12 mouse cellular contexts compared by ENCODE assay signal in the genomic region with DNA sequence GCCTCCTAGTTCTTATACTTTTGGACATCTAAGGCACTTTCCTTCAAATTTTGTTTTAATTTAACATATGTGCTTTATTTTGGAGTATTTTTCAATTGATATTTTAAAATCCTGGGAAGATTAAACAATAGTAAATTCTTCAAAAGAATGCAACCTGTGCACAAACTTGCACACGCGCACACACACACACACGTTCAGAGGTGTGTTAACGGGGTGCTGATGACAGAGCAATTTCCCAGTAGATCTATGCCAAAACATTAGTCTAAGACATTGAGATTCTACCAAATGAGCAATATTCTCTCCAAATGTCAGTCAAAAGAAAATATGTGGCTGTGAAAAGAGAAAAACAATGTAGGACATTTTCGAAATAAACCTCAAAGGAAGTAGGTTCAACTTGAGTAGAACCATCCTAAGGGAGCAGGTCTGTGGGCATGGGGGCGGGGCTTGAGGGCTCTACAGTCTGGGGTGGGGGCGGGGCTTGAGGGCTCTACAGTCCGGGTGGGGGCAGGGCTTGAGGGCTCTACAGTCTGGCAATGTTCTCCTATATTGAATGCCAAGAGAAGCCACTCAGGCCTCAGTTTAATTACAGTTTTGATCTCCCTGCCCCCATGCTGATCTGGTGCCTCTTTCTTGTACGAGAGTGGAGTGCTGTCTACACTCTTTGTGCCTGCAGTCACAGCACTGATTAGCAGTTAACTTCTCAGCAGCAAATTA.
A peak's percentile ranks its signal among the peaks of the same experiment; 100 is the strongest.
DNase-seq lines count a peak whose midpoint lies in the region; ATAC-seq and TF ChIP-seq lines count a peak whose summit lies in the region.
"Had no signal": no experiment of that assay in that cellular context is flagged by ENCODE, and none has a peak within 500 bp of the region (broad histone marks: within the 10 kb centered on the region; RNA-seq: fewer than 3 reads in every experiment).

No protein-coding gene starts in this region.

- intact Hi-C loops in gastrocnemius, adult 2 months (cut with DNase I), result no loop called here
- intact Hi-C loops in gastrocnemius, postnatal 36 days (cut with DNase I), result no loop called here

- H3K4me2 ChIP-seq in liver, postnatal 0 days (ENCODE audit: low read depth, low read length), result no peak overlapping the region
- no peak overlapping the region for H3K4me2 ChIP-seq in liver, embryonic 11.5 days
- H3K4me2 ChIP-seq in CH12.LX (ENCODE audit: insufficient read depth, low read depth, poor library complexity, severe bottlenecking), result peak overlapping the region; percentile 78
- H3K4me2 ChIP-seq: hindbrain, embryonic 13.5 days had no signal

- in situ Hi-C loops in CH12.LX (cut with MboI; ENCODE audit: low pct_ligation_motif_present, low pct_unique_long_range_greater_than_20kb, low sequenced_read_pairs), result no loop called here

- dilution Hi-C loops in CH12.LX (cut with MboI; ENCODE audit: extremely low pct_ligation_motif_present, extremely low pct_unique_long_range_greater_than_20kb, low sequenced_read_pairs), result no loop called here

- ATAC-seq in liver, postnatal 0 days, result no peak
- no peak for ATAC-seq in liver, embryonic 11.5 days (replicated peaks; ENCODE audit: low FRiP score)
- ATAC-seq in common myeloid progenitor, adult 5-6 weeks (replicated peaks; ENCODE audit: low read depth, poor library complexity, severe bottlenecking), result peak; percentile 52

- H3K36me3 ChIP-seq in liver, postnatal 0 days (replicated peaks; ENCODE audit: insufficient read depth, low read length), result no peaks in the 10 kb centered on the region
- no peaks in the 10 kb centered on the region for H3K36me3 ChIP-seq in liver, embryonic 11.5 days (ENCODE audit: control insufficient read depth, insufficient read depth, low read length)
- H3K36me3 ChIP-seq in CH12.LX (replicated peaks in 1 of 2; ENCODE audit: control insufficient read depth in 1 of 2, insufficient read depth in 1 of 2, low read length in 1 of 2), result no peaks in the 10 kb centered on the region
- H3K36me3 ChIP-seq: hindbrain, embryonic 13.5 days; limb, embryonic 10.5 days had no signal

- no peaks in the 10 kb centered on the region for H3K9me3 ChIP-seq in liver, postnatal 0 days (ENCODE audit: low read length)
- no peaks in the 10 kb centered on the region for H3K9me3 ChIP-seq in liver, embryonic 11.5 days (ENCODE audit: control insufficient read depth, low read length)
- no peaks in the 10 kb centered on the region for H3K9me3 ChIP-seq in CH12.LX (replicated peaks; ENCODE audit: low read length)
- H3K9me3 ChIP-seq: hindbrain, embryonic 13.5 days; limb, embryonic 10.5 days had no signal

- no peak for TF ChIP-seq EP300 in liver, postnatal 0 days (IDR thresholded peaks at IDR 0.05; ENCODE audit: low read depth)
- TF ChIP-seq EP300 in CH12.LX (IDR thresholded peaks at IDR 0.05; ENCODE audit: low read length), result no peak

- TF ChIP-seq RAD21 in CH12.LX (IDR thresholded peaks at IDR 0.05; ENCODE audit: low read depth, low read length), result no peak

- no peak for DNase-seq in gastrocnemius, adult 2 months
- DNase-seq in gastrocnemius, postnatal 36 days, result no peak
- DNase-seq in liver, postnatal 0 days, result peak; percentile 36
- DNase-seq in liver, embryonic 11.5 days (ENCODE audit: low spot score), result no peak
- peak; percentile 23 for DNase-seq in CH12.LX (ENCODE audit: extremely low read depth)
- DNase-seq in right cerebral cortex, adult 18-20 months, result no peak
- DNase-seq in spleen, adult 18-20 months, result no peak
- DNase-seq: embryo, embryonic 11 days; thymus, postnatal 36 days had no signal

- H3K4me1 ChIP-seq in liver, postnatal 0 days (ENCODE audit: insufficient read depth), result no peaks in the 10 kb centered on the region
- no peaks in the 10 kb centered on the region for H3K4me1 ChIP-seq in liver, embryonic 11.5 days (replicated peaks; ENCODE audit: control insufficient read depth, insufficient read depth, low read length)
- H3K4me1 ChIP-seq in CH12.LX (ENCODE audit: control insufficient read depth in 1 of 2, insufficient read depth in 2 of 2), result peaks cover 6 to 27% of the 10 kb centered on the region in 2 experiments
- H3K4me1 ChIP-seq: hindbrain, embryonic 13.5 days had no signal

- H3K27me3 ChIP-seq in liver, postnatal 0 days (ENCODE audit: insufficient read depth, low read length), result no peaks in the 10 kb centered on the region
- H3K27me3 ChIP-seq in liver, embryonic 11.5 days (replicated peaks; ENCODE audit: control insufficient read depth, insufficient read depth, low read length), result no peaks in the 10 kb centered on the region
- no peaks in the 10 kb centered on the region for H3K27me3 ChIP-seq in CH12.LX (replicated peaks)
- H3K27me3 ChIP-seq: hindbrain, embryonic 13.5 days had no signal

- H3K79me2 ChIP-seq in CH12.LX (replicated peaks; ENCODE audit: control insufficient read depth, extremely low read depth, insufficient read depth, poor library complexity, severe bottlenecking), result peaks cover 12% of the 10 kb centered on the region; the same call in 1 of the 2 replicates

- no peak for TF ChIP-seq CTCF in gastrocnemius, adult 2 months (IDR thresholded peaks at IDR 0.05)
- TF ChIP-seq CTCF in liver, postnatal 0 days (IDR thresholded peaks at IDR 0.05; ENCODE audit: low read depth), result no peak
- no peak for TF ChIP-seq CTCF in CH12.LX (conservative IDR thresholded peaks at IDR 0.05 in 1 of 2, IDR thresholded peaks at IDR 0.05 in 1 of 2; ENCODE audit: low read depth in 2 of 2, low read length in 2 of 2)

- H3K4me3 ChIP-seq in gastrocnemius, adult 2 months, result no peak overlapping the region
- no peak overlapping the region for H3K4me3 ChIP-seq in liver, postnatal 0 days (ENCODE audit: low read depth, low read length)
- H3K4me3 ChIP-seq in liver, embryonic 11.5 days (ENCODE audit: low read depth, low read length), result no peak overlapping the region
- H3K4me3 ChIP-seq in CH12.LX (replicated peaks in 1 of 3; ENCODE audit: low read depth in 2 of 3, low read length in 2 of 3, poor library complexity in 1 of 3), result no peak overlapping the region
- H3K4me3 ChIP-seq: hindbrain, embryonic 13.5 days; limb, embryonic 10.5 days had no signal

- no peak overlapping the region for H3K9ac ChIP-seq in liver, postnatal 0 days (replicated peaks)
- H3K9ac ChIP-seq in liver, embryonic 11.5 days (ENCODE audit: low read depth, low read length), result no peak overlapping the region
- H3K9ac ChIP-seq in CH12.LX (ENCODE audit: insufficient read depth, low read depth), result peak overlapping the region; percentile 48
- H3K9ac ChIP-seq: hindbrain, embryonic 13.5 days had no signal

- WGBS in liver, postnatal 0 days (ENCODE audit: insufficient replicate concordance), result 47% methylated on average over 9 of the region's 9 CpGs
- 66% methylated on average over 9 of the region's 9 CpGs for WGBS in liver, embryonic 11.5 days

- H3K27ac ChIP-seq in gastrocnemius, adult 2 months, result peak overlapping the region; percentile 46; the same call in 1 of the 2 replicates
- no peak overlapping the region for H3K27ac ChIP-seq in liver, postnatal 0 days (ENCODE audit: low read depth)
- no peak overlapping the region for H3K27ac ChIP-seq in liver, embryonic 11.5 days (ENCODE audit: low read depth, low read length)
- H3K27ac ChIP-seq in CH12.LX (ENCODE audit: insufficient read depth, low read depth), result no peak overlapping the region; the same call in 1 of the 2 replicates
- H3K27ac ChIP-seq: hindbrain, embryonic 13.5 days; limb, embryonic 10.5 days had no signal

- TF ChIP-seq POLR2A in CH12.LX (IDR thresholded peaks at IDR 0.05; ENCODE audit: low read depth, low read length), result no peak

TF ChIP-seq in CH12.LX, 34 proteins besides CTCF, POLR2A, EP300 and RAD21:
- TF ChIP-seq CHD2 (IDR thresholded peaks at IDR 0.05; ENCODE audit: low read length) (peak; percentile 45; the same call in 1 of the 2 replicates), MAZ (IDR thresholded peaks at IDR 0.05; ENCODE audit: low read depth, low read length) (no peak)

Comparison
In these comparisons a context has a peak if more than half of its experiments do, and no peak if none do; other contexts are left out.
1. DNase-seq: peak in liver, postnatal 0 days (single experiment) and CH12.LX (single experiment); none in gastrocnemius, adult 2 months (single experiment), gastrocnemius, postnatal 36 days (0 of 2), liver, embryonic 11.5 days (single experiment), right cerebral cortex, adult 18-20 months (single experiment) and spleen, adult 18-20 months (0 of 2).